In the genomic region with DNA sequence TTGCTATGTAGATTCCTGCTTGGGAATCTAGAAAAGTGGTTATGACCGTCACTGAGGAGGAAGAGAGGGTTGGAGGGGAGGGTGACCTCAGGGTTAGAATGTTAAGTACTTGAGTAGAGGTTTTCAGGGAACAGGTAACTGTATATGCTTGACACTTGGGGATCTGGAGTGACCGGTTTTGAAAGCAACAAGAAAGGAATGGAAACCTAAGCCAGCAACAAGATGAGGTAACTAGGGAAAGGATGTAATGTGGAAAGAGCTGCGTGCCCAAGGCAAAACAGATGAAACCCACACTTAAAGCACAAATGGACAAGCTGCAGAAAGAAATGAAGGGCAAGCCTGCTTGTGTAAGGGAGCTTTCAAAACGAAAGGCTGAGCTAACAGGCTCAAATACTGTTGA, we compare ENCODE assay signal across 13 mouse cellular contexts.
"Had no signal": no experiment of that assay in that cellular context is flagged by ENCODE, and none has a peak within 500 bp of the region (broad histone marks: within the 10 kb centered on the region; RNA-seq: fewer than 3 reads in every experiment).

No protein-coding gene starts in this region.

- H3K4me1 ChIP-seq: limb, embryonic 13.5 days; midbrain, embryonic 10.5 days; neural tube, embryonic 15.5 days had no signal

- H3K9ac ChIP-seq: limb, embryonic 13.5 days; liver, embryonic 14.5 days; neural tube, embryonic 15.5 days had no signal

- H3K27ac ChIP-seq: limb, embryonic 13.5 days; liver, embryonic 14.5 days; midbrain, embryonic 10.5 days; neural tube, embryonic 15.5 days had no signal

- DNase-seq: kidney, adult 2 months; kidney, postnatal 25 days; layer of hippocampus, adult 9-11 months; left cerebral cortex, postnatal 4 days; midbrain, embryonic 14.5 days; right cerebral cortex, adult 18-20 months; right cerebral cortex, postnatal 25 days; thymus, postnatal 36 days had no signal

- H3K36me3 ChIP-seq: limb, embryonic 13.5 days; midbrain, embryonic 10.5 days; neural tube, embryonic 15.5 days had no signal

- H3K9me3 ChIP-seq: limb, embryonic 13.5 days; midbrain, embryonic 10.5 days; neural tube, embryonic 15.5 days had no signal

- H3K27me3 ChIP-seq: limb, embryonic 13.5 days; neural tube, embryonic 15.5 days had no signal

- H3K4me2 ChIP-seq: limb, embryonic 13.5 days; neural tube, embryonic 15.5 days had no signal

- H3K4me3 ChIP-seq: limb, embryonic 13.5 days; midbrain, embryonic 10.5 days; myocyte; neural tube, embryonic 15.5 days had no signal
